Mouse (Mus musculus): ENCODE data around the gene Zmpste24.
"Not testable (repeated sequence)": the region's sequence is repeated elsewhere in the genome, so short reads cannot be mapped to it uniquely, and the experiment has no call there.

Gene Zmpste24

GRCm38 (mm10) chr4:121097650-121098378 lies at the start of gene Zmpste24:
Gene Zmpste24, minus strand, starts transcription at chr4:121098241.
- DNase-seq (ENCODE audit: low spot score), result peak; percentile 73

DNA sequence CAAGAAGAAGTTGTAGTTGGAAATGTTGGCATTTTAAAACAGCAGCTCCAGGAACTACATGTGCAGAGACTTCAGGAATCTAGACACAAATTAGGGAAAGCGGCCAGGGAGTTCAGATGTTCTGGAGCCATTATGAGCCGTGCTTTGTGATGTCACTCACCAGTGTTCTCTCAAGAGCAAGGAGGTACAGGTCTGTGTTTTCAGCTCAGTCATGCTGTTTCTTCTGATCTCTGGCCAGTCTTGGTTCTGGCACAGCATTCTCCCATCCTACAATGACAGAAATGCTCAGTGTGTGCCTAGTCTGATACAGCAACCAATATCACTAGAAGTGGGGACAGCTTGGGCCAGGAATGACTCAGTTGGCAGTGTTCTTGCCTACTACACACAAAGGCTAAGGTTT lies 11.1 kb upstream of the Zmpste24 start, which contains the start of gene Tmco2:
Gene Tmco2, minus strand, starts transcription at position 101 of the 400 bp plus-strand sequence.
- DNase-seq (ENCODE audit: low spot score), result no peak

DNA sequence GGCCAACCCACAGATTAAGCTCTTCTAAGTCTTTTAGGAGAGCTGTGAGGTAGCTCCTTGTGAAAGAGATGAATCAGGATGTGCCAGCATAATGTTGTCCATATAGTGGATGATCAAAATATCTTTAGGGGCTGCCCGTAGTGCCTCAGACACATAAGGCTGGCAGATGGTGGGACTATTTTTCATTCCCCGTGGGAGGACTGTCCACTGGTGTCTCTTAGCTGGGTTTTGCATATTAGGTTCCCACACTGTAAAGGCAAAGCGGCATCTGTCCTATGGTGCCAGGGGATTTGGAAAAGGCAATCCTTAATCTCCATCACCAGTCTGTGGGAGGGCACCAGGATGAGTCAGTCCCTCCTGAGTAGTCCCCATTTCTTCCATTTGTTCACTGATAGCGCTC lies 5.3 kb upstream of the Zmpste24 start:
- DNase-seq (ENCODE audit: low spot score), result no peak

DNA sequence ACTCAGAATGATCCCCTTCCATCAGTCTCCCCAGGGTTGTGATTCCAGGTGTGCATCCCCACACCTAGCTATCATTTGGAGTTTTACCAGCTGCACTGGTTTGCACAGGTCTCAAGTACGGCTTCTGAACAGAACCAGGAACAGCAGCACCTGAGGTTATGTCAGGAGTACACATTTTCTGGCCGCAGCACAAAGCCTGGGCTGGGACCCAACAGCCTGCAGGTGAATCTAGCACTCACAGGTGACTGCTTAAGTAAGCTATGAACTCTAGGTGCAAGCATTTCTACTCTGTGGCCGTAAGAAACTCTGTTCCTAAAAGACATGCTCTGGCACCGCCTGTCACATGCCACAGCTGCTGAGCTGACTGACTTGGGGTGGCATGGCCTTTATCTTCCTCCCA lies 7.8 kb downstream of the Zmpste24 start:
- DNase-seq (ENCODE audit: low spot score), result no peak

DNA sequence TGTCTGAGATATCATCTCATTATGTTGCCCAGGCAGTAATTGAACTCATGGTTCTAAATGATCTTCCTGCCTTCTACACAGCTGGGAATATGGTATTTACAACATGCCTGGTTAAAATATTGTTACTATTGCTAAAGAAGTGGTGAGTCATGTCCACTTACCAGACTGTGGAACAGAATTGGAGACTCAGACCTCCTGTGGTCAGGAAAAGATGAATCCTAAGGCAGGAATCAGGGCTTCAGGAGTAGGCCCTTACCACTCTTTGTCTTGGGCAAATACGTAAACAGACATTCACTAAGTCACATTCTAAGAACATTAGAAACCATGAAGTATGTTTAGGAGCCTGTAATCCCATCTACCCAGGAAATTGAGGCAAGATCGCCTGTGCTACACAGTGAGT lies 9.3 kb downstream of the Zmpste24 start:
- no peak for DNase-seq (ENCODE audit: low spot score)

GRCm38 (mm10) chr4:121084506-121084905 lies 13.5 kb downstream of the Zmpste24 start:
- no peak for DNase-seq (ENCODE audit: low spot score)

DNA sequence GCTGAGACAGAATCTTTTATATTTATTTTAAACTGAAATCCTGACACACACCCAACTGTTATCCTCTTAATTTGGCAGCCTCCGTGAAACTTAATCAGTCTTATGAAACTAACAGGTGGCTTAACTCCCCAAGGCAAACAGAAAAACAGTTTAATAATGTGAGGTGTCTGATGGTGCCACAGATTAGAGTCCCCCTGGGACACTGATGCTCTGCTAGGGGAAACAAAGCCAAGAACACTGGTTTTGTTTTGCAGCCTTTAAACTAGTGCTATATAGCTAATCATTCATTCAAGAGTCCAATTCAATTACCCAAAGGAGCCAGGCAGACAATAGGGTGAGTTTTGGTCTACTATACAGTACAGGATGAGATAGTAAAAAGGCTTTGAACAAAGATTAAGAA lies 17.6 kb downstream of the Zmpste24 start:
- DNase-seq (ENCODE audit: low spot score), result no peak

- DNase-seq (ENCODE audit: low spot score), result no peak
Observed at GRCm38 (mm10) chr4:121077915-121078646, 20.0 kb downstream of the Zmpste24 start.

DNA sequence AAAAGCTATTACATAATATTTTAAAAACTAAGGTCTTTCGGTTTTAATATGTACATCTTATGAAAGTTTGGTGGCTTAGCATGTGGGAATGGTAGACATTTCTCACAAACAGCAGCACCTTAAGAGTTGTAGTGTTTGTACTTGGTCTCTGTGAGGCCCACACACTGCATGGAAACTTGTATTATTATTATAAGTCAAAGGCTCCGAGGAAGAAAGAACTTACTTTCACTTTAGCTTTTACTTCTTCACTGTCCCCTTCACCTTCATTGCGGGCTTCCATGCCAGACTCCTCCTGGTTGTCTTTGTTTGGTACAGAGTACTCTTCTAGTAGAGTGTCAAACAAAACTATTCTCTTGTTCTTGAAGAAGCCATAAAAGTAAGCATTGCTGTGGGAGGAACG lies 23.8 kb downstream of the Zmpste24 start:
- DNase-seq (ENCODE audit: low spot score), result no peak

DNA sequence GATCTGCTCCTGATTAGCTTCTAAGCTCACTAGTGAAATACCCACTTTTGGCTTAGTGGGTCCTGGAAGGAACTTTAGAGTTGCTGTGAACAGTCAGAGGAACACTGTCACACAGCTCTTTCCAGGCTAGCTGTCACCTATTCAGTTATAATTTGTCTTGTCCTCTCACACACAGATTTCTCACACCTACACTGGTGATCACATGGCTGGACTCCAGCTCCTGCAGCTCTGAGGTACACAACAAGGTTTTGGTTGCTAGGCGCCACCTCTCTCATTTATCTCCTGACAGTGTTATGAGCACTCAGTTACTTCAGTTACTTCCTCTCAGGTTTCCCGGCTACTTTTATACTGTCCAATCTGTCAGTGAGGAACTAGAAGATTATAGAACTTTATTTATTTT lies 32.7 kb downstream of the Zmpste24 start:
- no peak for DNase-seq (ENCODE audit: low spot score)

DNA sequence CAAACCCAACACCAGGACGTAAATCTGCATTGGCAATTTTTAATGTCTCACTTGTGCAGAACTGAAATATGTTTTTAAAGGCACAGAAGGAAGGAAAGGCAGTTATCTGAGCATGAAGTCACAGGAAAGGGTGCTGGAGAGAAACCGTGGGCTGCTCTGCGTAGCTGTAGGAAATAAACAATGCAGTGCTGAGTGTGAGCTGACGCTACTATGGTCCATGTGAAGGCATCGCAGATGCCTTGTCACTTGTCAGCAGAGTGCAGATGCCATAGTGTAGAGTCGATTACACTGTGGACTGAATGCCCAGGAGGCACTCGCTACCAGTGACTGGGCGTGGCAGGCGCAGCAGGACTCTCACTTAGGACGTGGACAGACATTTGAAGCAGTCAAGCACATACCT lies 38.8 kb downstream of the Zmpste24 start:
- DNase-seq (ENCODE audit: low spot score), result not testable (repeated sequence)

DNA sequence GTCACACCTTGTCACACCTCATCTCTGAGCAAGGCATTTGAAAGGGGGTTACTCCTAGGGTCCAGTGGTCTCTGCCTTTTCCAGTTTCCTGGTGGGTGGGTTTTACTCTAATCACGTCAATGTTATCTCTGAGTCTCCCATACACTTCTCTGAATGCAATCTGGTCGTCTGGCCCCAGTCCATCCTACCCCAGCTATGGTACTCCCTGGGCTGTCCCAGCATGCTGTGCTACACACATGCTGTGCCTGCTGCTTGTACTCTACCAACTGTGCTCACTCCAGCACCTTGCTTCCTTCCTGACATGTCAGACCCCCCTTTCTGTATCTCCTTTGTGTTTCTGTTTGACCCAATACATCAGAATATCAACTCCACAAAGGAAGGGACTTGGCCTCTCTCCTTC lies 41.0 kb downstream of the Zmpste24 start:
- DNase-seq (ENCODE audit: low spot score), result no peak

- DNase-seq (ENCODE audit: low spot score), result no peak
Observed at GRCm38 (mm10) chr4:121056342-121056741, 41.7 kb downstream of the Zmpste24 start.

DNA sequence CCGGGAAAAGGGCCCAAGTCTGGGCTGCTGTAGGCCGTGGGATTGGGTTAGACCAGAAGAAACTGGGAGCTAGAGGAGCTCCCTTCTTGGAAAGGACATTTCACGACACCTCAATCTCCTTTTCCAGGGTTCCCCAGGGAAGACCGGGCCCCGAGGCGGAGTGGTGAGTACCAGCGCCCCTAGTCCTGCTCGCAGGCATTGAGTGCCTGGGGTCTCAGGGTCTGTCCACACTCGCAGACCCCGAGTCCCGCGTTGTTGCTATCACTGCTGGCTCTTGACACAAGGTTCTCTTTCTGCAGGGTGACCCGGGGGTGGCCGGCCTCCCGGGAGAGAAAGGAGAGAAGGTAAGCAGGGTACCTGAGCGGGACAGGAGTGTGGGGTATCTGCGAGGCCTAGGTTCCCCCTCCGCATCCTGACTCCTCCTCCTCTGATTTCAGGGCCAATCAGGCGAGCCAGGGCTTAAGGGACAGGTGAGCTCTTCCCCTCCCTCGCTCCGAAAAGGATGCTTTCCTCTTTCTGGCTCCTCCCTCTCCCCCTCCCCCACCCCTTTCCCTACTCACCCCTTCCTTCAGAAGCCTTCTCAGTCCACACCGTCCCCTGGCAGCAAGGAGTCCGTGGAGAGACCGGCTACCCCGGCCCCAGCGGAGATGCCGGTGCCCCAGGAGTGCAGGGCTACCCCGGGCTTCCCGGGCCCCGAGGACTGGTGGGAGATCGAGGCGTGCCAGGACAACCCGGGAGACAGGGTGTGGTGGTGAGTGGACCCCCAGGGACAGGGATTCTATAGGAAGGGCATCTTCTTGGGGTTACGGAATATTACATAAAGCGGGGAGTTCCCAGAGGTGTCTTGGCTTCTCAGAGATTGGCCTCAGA lies 45.4 kb downstream of the Zmpste24 start:
- no peak for DNase-seq (ENCODE audit: low spot score)

DNA sequence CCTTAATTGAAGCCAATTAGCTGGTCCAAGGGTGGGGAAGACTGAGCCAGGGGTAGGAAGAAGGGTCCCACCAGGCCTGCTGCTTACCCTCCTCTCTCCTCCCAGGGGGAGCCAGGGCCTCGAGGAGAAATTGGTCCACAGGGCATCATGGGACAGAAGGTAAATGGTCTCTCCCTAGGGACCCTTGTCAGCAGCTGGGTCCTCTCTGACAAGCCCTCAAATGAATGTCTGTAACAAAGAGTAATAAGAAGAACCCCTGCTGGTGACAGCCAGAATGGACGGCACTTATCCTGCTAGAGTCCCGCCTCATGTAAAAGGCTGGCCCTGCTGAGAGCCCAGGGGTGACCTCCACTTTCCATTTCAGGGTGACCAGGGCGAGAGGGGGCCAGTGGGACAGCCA lies 46.2 kb downstream of the Zmpste24 start:
- no peak for DNase-seq (ENCODE audit: low spot score)

DNA sequence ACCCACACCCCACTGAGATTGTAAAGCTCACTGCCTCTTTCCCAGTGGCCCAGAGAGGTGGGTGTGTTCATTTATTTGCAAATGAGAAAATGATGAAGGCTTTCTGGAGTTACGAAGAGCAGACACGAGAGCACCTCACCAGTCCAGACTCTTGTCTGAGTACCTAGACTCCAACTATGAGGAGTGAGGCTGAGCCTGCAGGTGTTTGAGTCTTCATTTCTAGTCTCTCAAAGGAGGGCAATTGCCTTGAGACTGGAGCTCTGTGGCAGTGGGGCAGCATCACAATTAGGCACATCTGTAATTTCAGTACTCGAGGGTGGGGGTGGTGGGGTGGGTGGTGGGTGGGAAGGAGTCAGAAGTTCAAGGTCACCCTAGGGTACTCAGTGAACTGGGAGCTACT lies 55.1 kb downstream of the Zmpste24 start:
- DNase-seq (ENCODE audit: low spot score), result no peak

GRCm38 (mm10) chr4:121042472-121042871 lies 55.6 kb downstream of the Zmpste24 start:
- no peak for DNase-seq (ENCODE audit: low spot score)

DNA sequence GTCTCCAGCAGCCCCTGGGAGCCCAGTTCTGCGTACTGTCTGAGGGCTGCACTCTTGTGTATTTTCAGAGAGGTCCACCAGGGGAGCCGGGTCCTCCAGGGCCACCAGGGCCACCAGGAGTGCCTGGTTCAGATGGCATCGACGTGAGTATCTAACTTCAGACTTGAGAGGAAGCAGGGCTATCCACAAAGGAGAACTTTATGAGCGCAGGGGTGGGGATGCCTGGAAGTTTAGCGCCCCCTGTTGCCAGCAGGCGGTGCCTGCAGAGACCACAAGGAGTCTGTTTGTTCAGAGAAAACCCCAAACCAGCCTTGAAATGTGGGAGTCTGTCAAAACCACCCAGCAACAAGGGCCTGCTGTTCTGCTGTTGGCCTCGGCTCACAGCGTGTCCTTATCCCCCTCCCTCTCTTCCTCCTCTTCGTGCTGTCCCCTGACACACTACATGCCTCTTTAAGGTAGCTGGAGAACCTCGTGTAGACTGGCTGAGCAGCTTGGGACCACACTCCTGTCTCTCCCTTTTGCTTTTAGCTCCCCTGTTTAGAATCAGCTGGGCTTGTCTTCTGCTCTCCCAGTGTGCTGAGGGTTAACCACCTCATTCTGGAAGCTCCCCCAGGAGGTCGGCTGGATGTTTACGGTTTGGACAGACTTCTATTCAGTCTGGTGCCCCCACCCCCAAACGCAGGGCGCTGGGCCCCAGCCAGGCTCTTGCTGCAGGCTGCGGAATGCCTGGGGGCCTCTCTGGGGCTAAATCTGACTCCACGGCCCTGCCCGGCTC lies 57.0 kb downstream of the Zmpste24 start:
- DNase-seq (ENCODE audit: low spot score), result peak; percentile 42

DNA sequence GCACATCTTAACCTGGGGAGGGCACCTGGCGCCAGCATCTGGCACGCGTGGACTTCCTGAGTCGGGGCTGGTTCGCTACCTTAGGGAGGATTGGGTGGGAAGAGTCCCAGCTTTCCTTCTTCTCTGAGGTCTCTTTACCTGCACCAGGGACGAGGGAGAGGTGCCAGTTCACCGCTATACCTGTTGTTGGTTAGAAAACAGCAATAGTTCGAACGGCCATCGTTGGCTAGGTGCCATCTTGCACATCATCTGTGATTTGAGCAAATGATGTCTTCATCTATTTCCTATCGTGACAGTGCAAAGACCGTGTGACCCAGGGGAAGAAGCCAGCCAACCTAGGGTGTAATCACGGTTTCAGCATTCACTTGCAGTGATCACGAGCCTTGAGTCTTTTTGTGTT lies 57.7 kb downstream of the Zmpste24 start:
- DNase-seq (ENCODE audit: low spot score), result no peak

GRCm38 (mm10) chr4:121039331-121040115 lies 58.5 kb downstream of the Zmpste24 start, which contains the start of gene Col9a2:
Gene Col9a2, plus strand, starts transcription at chr4:121039385.
- no peak for DNase-seq (ENCODE audit: low spot score)

- DNase-seq (ENCODE audit: low spot score), result no peak
Observed at GRCm38 (mm10) chr4:121033006-121033405, 65.0 kb downstream of the Zmpste24 start.
